Mouse (Mus musculus): ENCODE data around the gene Pcdh7.

DNA sequence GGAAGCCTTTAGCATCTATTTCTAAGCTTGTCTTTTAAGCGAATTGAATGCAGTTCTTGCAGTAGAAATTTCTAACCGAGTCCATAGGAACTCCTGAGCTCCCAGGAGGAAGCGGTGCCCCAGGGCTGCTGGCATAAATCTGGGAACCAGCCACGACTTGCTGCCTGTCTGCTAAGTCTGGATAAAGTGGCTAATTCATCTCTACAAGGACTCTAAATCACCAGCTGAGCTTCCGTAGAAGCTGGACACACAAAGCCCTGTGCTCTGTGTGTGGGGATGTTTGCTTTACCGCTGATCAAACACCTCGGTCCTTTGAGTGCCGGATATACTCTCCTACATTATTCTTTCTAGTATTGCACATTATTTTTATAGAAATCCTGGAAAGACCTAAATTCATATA, 308.0 kb downstream of the Pcdh7 start:
- TF ChIP-seq POLR2A (IDR thresholded peaks at IDR 0.05; ENCODE audit: extremely low read depth, insufficient read depth, low read length) (no peak), CTCF (IDR thresholded peaks at IDR 0.05; ENCODE audit: low read depth, low read length) (no peak)

Measured in liver, adult 2 months (tissue).